Mouse (Mus musculus): ENCODE results near the gene Setdb2. TPM values are rescaled to one million over a fixed set of nuclear protein-coding genes. Genes with fewer than 3 reads are reported as not detected.

Gene Setdb2
- polyA plus RNA-seq, 1 experiment from 2014 or later: 4.5 TPM

DNA sequence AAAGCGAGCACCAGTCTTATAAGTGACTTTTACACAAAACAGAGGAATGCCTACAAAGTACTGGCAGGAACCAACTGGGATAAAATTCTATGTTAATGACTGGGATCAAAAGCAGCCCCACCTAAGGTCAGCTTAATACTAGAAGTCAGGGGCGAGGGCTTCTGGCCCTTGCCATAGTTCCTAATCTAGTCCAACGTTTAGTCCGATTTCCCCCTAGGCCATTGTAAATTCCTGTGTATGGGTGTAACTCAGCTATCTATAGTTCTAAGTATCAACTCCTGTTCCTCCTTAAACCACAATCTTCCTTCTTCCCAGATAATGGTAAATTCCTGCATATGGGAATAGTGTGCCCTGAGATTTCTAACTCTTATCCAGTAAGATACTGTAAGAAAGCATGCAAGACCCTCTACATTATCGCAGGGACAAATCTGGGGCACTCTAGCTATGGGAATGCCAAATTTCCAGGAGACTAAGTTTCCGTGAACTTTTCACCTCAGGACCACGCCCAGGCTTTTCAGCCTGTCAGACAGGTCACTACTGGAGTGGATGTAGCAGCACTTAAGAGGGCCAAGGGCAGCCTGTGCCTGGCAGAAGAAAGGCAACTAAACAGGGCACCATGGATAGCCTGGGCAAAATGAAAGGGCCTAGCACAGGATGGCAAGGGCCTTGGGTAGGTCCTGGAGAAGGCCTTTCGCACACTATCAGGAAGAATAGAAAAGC is 74.1 kb downstream of the Setdb2 start:
- WGBS: 54% methylated on average over 8 of the region's 8 CpGs
- no peak overlapping the region for H3K27ac ChIP-seq
- H3K9me3 ChIP-seq (replicated peaks): no peaks in the 10 kb centered on the region
- H3K4me3 ChIP-seq: no peak overlapping the region
- no peak overlapping the region for H3K4me2 ChIP-seq
- H3K36me3 ChIP-seq: no peaks in the 10 kb centered on the region
- no peak overlapping the region for H3K9ac ChIP-seq
- H3K4me1 ChIP-seq (replicated peaks): peaks cover 4% of the 10 kb centered on the region; the same call in 1 of the 2 replicates
- no peak for ATAC-seq (replicated peaks; ENCODE audit: insufficient number of reproducible peaks, insufficient read depth, low FRiP score, low read depth)
- no peaks in the 10 kb centered on the region for H3K27me3 ChIP-seq

DNA sequence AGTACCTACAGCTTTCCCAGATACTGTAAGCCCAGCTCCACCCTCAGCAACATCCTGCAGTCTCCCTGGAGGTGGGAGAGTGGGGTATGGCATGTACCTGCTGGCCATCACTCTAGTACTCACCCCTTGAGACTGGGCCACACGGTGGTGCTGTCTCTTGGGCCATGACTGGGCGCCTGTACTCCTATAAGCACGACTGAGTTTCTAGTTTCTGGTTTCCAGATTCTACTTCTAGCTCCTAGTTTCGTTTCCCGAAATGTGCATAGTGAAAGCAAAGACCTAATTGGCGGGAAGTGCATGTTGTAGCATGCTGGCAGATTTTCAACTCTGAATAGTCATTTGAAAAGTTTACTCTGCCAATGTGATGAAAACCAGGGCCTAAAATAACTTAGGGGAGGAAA is 75.4 kb downstream of the Setdb2 start, which contains the start of gene Phf11d:
Gene Phf11d, minus strand, starts transcription at position 227 of the 401 bp plus-strand sequence.
- H3K36me3 ChIP-seq: no peaks in the 10 kb centered on the region
- no peaks in the 10 kb centered on the region for H3K27me3 ChIP-seq
- no peak within 1 kb of the TSS for H3K9ac ChIP-seq
- H3K4me3 ChIP-seq: no peak within 1 kb of the TSS
- ATAC-seq (replicated peaks; ENCODE audit: insufficient number of reproducible peaks, insufficient read depth, low FRiP score, low read depth): no peak
- H3K9me3 ChIP-seq (replicated peaks): no peaks in the 10 kb centered on the region
- 46% methylated on average over 6 of the region's 6 CpGs for WGBS
- H3K4me1 ChIP-seq (replicated peaks): peaks cover 4% of the 10 kb centered on the region; the same call in 1 of the 2 replicates
- peak within 1 kb of the TSS; percentile 70 for H3K27ac ChIP-seq
- H3K4me2 ChIP-seq: peak within 1 kb of the TSS; percentile 37

Other genes starting within 250 kb of the Setdb2 start
- 13.6 and 23.2 TPM in 2 replicates for gene Rcbtb1, start 239.7 kb downstream of the Setdb2 start, polyA plus RNA-seq (2015; fragmentation: Nextera tagmentation; extraction: Ambion mirVana)
- gene Gm6904, start 180.7 kb downstream of the Setdb2 start, polyA plus RNA-seq (2015; fragmentation: Nextera tagmentation; extraction: Ambion mirVana): not detected in 2 replicates
- gene Phf11a, start 143.4 kb downstream of the Setdb2 start, polyA plus RNA-seq (2015; fragmentation: Nextera tagmentation; extraction: Ambion mirVana): 0.19 TPM in 1 of 2 replicates, not detected in the other
- gene Phf11b, start 99.5 kb downstream of the Setdb2 start, polyA plus RNA-seq (2015; fragmentation: Nextera tagmentation; extraction: Ambion mirVana): 0.89 and 1.6 TPM in 2 replicates
- 2.4 and 3.5 TPM in 2 replicates for gene Phf11d, start 75.4 kb downstream of the Setdb2 start, polyA plus RNA-seq (2015; fragmentation: Nextera tagmentation; extraction: Ambion mirVana)
- gene Phf11c, start 45.5 kb downstream of the Setdb2 start, polyA plus RNA-seq (2015; fragmentation: Nextera tagmentation; extraction: Ambion mirVana): 0.25 and 0.28 TPM in 2 replicates
- 23.0 and 23.1 TPM in 2 replicates for gene Cab39l, start 88 bp upstream of the Setdb2 start, polyA plus RNA-seq (2015; fragmentation: Nextera tagmentation; extraction: Ambion mirVana)
- gene Cdadc1, start 157.1 kb upstream of the Setdb2 start, polyA plus RNA-seq (2015; fragmentation: Nextera tagmentation; extraction: Ambion mirVana): 29.9 and 33.0 TPM in 2 replicates
- gene Shisa2, start 184.4 kb upstream of the Setdb2 start, polyA plus RNA-seq (2015; fragmentation: Nextera tagmentation; extraction: Ambion mirVana): 8.6 and 17.4 TPM in 2 replicates

All from heart, embryonic 15.5 days (tissue).